Mouse (Mus musculus) liver, embryonic 18 days (tissue): Measurements from ENCODE around the gene Acot1. TPM values are rescaled to one million over a fixed set of nuclear protein-coding genes. Genes with fewer than 3 reads are reported as not detected.

ENCODE experiments used
- polyA plus RNA-seq: library from polyadenylated mRNA; depleted of rRNA; stranded (reverse); fragments of >200 nt; gene quantifications from 2 replicates; pipeline ENCODE4 v1.2.3, GENCODE M21; 2012; rRNA removed

Gene Acot1
- 57.6 and 64.3 TPM in 2 replicates for polyA plus RNA-seq

DNA sequence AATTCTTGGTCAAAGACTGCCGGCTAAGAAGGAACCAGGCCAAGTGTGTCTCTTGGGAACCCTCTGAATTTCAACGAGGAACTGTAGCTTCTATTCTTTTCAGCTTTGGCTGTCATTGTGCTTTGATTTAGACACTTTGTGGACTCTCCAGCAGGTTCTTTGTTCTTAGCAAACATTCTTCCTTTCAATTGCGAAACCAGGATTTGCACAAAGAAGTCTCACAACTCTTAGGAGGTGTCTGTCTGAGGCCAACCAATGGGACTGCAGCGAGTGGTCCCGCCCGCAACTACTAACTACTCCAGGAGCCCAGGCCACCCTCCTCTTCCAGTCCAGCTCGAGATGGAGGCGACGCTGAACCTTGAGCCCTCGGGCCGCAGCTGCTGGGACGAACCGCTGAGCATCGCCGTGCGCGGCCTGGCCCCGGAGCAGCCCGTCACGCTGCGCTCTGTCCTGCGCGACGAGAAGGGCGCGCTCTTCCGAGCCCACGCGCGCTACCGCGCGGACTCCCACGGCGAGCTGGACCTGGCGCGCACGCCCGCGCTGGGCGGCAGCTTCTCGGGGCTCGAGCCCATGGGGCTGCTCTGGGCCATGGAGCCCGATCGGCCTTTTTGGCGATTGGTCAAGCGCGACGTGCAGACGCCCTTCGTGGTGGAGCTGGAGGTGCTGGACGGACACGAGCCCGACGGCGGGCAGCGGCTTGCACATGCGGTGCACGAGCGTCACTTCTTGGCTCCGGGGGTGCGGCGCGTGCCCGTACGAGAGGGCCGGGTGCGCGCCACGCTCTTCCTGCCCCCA is at the start of gene Acot1:
Gene Acot1 (plus strand): TSS at position 320 of the 795 bp plus-strand sequence.

DNA sequence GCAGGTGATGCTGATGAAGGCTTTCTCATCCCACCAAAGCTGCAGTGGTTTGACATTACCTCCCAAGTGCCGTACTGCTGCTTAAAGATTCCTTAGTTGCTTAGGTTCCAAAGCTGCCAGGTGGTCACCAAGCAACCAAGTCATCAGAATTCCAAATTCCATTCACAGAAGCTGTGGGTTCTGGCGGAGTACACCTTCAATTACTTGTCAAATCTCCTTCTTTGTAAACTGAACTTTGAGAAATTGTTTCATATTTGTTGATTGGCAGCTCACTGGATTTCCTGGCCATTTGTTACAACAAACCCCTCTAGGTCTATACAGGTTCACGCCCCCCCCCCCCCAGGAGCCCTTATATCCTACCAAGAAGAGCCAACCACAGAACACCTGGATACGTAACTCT is 24.5 kb upstream of the Acot1 start, which contains the start of gene Heatr4:
Gene Heatr4 (minus strand): TSS at position 101 of the 400 bp plus-strand sequence.

DNA sequence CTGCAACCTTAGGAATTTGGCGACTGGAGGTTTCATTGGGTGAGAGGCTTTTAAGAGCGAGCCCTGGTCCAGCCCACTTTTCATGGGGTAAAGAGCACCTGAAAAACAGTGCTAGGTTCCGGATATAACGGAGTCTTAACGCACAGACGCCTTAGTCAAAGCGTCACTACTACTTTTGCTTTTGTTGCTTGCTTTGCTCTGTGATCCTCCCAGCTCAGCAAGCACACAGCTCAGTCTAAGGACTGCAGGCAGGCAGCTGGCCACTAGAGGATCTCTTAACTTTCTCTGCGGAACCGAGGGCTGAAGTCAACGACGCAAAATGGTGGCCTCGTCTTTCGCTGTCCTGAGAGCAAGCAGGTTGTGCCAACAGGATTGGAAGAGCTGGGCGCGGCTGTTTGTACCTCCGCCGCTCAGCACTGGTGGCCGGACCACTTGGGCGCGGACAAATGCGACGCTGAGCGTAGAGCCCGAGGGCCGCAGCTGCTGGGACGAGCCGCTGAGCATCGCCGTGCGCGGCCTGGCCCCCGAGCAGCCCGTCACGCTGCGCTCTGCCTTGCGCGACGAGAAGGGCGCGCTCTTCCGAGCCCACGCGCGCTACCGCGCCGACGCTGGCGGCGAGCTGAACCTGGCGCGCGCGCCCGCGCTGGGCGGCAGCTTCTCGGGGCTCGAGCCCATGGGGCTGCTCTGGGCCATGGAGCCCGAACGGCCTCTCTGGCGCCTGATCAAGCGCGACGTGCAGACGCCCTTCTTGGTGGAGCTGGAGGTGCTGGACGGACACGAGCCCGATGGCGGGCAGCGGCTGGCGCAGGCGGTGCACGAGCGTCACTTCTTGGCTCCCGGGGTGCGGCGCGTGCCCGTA is 21.5 kb upstream of the Acot1 start, which contains the start of gene Acot2:
Gene Acot2 (plus strand): TSS at position 279 of the 859 bp plus-strand sequence.

DNA sequence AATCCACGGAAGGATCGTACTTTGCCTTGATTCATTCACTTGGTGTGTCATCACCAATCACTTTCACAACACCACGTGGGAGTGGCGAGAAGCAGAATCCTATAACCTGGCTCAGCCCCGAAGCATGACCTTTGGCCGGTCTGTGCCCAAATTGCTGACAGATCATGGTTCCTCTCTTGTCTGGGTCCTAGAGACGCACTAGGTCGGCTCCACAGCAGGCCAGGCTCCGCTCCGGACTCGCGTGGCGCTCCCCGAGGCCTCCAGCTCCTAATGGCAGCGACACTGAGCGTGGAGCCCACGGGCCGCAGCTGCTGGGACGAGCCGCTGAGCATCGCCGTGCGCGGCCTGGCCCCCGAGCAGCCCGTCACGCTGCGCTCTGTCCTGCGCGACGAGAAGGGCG is 29.0 kb downstream of the Acot1 start, which contains the start of gene Acot4:
Gene Acot4 (plus strand): TSS at position 139 of the 400 bp plus-strand sequence.

GRCm38 (mm10) chr12:84038691-84039111 is 29.4 kb downstream of the Acot1 start, which contains the start of gene Gm49366:
Gene Gm49366 (plus strand): TSS chr12:84038935.

GRCm38 (mm10) chr12:84051937-84052474 is 42.7 kb downstream of the Acot1 start, which contains the start of gene Acot3:
Gene Acot3 (plus strand): TSS chr12:84052144.

Other genes with a start within 250 kb of the Acot1 start
- gene Papln, start 245.9 kb upstream of the Acot1 start, polyA plus RNA-seq = 3.3 and 3.9 TPM in 2 replicates
- 19.6 and 24.3 TPM in 2 replicates for gene Numb, start 87.6 kb upstream of the Acot1 start, polyA plus RNA-seq
- gene Riox1, start 58.9 kb upstream of the Acot1 start, polyA plus RNA-seq = 6.2 and 6.8 TPM in 2 replicates
- not detected in 2 replicates for gene Heatr4, start 24.6 kb upstream of the Acot1 start, polyA plus RNA-seq
- gene Acot2, start 21.6 kb upstream of the Acot1 start, polyA plus RNA-seq = 5.8 and 7.9 TPM in 2 replicates
- gene Acot4, start 28.9 kb downstream of the Acot1 start, polyA plus RNA-seq = 12.7 and 12.8 TPM in 2 replicates
- not detected in 2 replicates for gene Gm49366, start 29.4 kb downstream of the Acot1 start, polyA plus RNA-seq
- gene Acot3, start 42.7 kb downstream of the Acot1 start, polyA plus RNA-seq = 13.1 and 14.9 TPM in 2 replicates
- gene Acot5, start 59.8 kb downstream of the Acot1 start, polyA plus RNA-seq = 2.7 and 3.1 TPM in 2 replicates
- 8.9 and 11.1 TPM in 2 replicates for gene Acot6, start 91.2 kb downstream of the Acot1 start, polyA plus RNA-seq
- gene Dnal1, start 104.9 kb downstream of the Acot1 start, polyA plus RNA-seq = 1.0 and 1.4 TPM in 2 replicates
- 0.08 and 0.10 TPM in 2 replicates for gene Pnma1, start 139.0 kb downstream of the Acot1 start, polyA plus RNA-seq
- 4.0 and 6.0 TPM in 2 replicates for gene Elmsan1, start 209.4 kb downstream of the Acot1 start, polyA plus RNA-seq